Mouse (Mus musculus) small intestine, adult 2 months (tissue): ENCODE results near the gene Aunip. TPM values are rescaled to one million over a fixed set of nuclear protein-coding genes. Genes with fewer than 3 reads are reported as not detected.
"Not testable (repeated sequence)": the region's sequence is repeated elsewhere in the genome, so short reads cannot be mapped to it uniquely, and the experiment has no call there.

Source experiments
- H3K27ac ChIP-seq: fragments of 200-500 bp; 2 replicates; pipeline ENCODE4 v1.5.1; 2012; ENCODE audit warnings: low read depth, low read length, control low read depth, inconsistent platforms; ENCODE audit not compliant: insufficient read depth
- H3K27me3 ChIP-seq: fragments of 200-500 bp; 2 replicates; pipeline ENCODE4 v1.6.1; 2012; ENCODE audit warnings: mild to moderate bottlenecking, moderate library complexity, low read length, inconsistent platforms; ENCODE audit not compliant: control insufficient read depth, insufficient read depth
- H3K36me3 ChIP-seq: fragments of 200-500 bp; 2 replicates; pipeline ENCODE4 v1.6.1; 2012; ENCODE audit warnings: mild to moderate bottlenecking, low read length, control low read depth, inconsistent platforms; ENCODE audit not compliant: control insufficient read depth, insufficient read depth
- H3K4me1 ChIP-seq: fragments of 200-500 bp; 2 replicates; pipeline ENCODE4 v1.6.1; 2012; ENCODE audit warnings: low read length, inconsistent platforms, mixed read lengths; ENCODE audit not compliant: control insufficient read depth, insufficient read depth, insufficient read length
- H3K4me3 ChIP-seq: fragments of 200-500 bp; 2 replicates; pipeline ENCODE4 v1.5.1; 2012; ENCODE audit warnings: low read depth, mild to moderate bottlenecking, control low read depth, inconsistent platforms, low read length, moderate library complexity
- CTCF ChIP-seq: fragments of 200-500 bp; IDR thresholded peaks from 2 replicates; pipeline ENCODE4 v1.5.1; 2012; ENCODE audit warnings: low read depth, mild to moderate bottlenecking, control low read depth, inconsistent platforms, low read length, moderate library complexity, mixed read lengths; ENCODE audit not compliant: insufficient replicate concordance, insufficient read length; ENCODE audit errors: extremely low read depth
- POLR2A ChIP-seq: fragments of 200-500 bp; IDR thresholded peaks from 2 replicates; pipeline ENCODE4 v1.6.1; 2012; ENCODE audit warnings: low read depth, mild to moderate bottlenecking, control low read depth, inconsistent platforms, low read length, moderate library complexity
- WGBS: fragments of 180-500 bp; shearing (Covaris S2); methylation state at CpG from one replicate; pipeline ENCODE4 v1.1.7; 2018; 5-methylcytosine and 5-hydroxymethylcytosine counted together
- polyA plus RNA-seq: library from polyadenylated mRNA; depleted of rRNA; stranded (reverse); fragments of >200 nt; gene quantifications from 2 replicates; pipeline ENCODE4 v1.2.3, GENCODE M21; 2012

Aunip gene
- polyA plus RNA-seq, 1 experiment, result 0.44 TPM

DNA sequence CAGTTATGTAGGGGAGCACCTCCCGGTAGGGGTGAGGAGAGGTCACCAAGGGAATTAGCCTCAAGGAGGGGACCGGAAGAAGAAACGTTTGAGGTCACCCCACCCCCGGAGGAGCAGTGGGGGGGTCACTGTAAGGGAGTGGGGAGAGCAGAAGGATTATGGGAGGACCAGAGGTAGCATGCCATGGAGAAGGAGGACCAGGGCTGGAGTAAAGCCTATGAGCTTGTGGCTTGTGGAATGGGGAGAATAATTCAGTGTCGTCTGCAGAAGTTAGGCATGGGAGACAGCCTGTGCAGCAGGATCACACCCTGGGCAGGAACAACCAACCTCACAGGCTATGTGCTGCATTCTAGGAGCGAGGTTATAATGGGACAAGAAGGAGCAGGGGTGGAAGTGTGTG lies 13.6 kb upstream of the Aunip start:
- peaks cover 38% of the 10 kb centered on the region for H3K4me1 ChIP-seq
- H3K36me3 ChIP-seq, result no peaks in the 10 kb centered on the region
- 6% methylated on average over 6 of the region's 6 CpGs for WGBS
- H3K4me3 ChIP-seq, result peak overlapping the region; percentile 72
- no peaks in the 10 kb centered on the region for H3K27me3 ChIP-seq
- TF ChIP-seq CTCF (no peak), POLR2A (no peak)
- H3K27ac ChIP-seq, result peak overlapping the region; percentile 56

DNA sequence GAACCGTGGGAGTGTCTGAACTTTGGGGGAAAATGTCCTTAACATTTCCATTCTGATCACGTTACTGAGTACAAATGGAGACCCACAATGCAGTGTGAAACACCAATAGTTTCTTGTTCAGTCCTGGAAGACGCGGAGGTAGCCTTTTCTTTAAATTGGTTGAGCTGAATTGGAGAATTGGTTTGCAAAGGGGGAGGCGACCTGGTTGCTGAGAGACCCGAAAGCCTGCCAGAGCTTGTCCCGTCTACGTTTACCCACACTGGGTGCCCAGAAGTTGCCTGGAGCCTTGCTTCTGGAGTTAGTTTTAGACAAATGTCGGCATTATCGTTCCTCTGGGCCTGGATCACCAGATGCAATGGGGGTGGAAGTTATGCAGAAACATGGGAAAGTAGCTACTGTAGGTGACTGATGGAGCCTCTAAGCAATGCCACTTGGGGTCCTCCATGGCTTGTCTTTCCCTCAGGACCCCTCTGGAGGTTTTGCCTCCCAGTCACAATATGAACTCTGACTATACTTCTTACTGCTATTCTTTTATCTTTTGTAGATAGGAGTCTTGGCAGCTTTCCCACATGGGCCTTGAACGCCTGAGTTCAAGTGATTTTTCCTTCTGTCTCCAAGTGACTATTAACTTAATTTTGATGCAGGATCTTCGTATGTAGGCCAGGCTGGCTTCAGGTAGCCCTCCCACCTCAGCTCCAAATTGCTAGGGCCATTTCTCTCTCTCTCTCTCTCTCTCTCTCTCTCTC lies 12.6 kb upstream of the Aunip start:
- 37% methylated on average over 12 of the region's 12 CpGs for WGBS
- Histone ChIP-seq H3K4me3 (no peak overlapping the region), H3K27ac (no peak overlapping the region)

DNA sequence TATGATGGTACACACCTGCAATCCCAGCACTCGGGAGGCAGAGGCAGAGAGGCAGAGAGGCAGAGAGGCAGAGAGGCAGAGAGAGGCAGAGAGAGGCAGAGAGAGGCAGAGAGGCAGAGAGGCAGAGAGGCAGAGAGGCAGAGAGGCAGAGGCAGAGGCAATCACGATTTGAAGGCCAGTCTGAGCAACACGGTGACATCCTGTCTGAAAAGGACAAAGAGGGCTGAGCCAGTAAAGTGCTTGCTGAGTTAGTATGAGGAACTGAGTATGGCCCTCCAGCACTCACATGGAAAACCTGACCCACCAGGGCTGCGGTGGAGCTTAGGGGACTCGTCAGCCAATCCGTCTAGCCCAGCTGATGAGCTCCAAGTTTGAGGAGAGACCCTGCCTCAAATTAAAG lies 11.8 kb upstream of the Aunip start:
- not testable (repeated sequence) for H3K27ac ChIP-seq, H3K36me3 ChIP-seq, H3K27me3 ChIP-seq, H3K4me3 ChIP-seq
- WGBS, result 79% methylated on average over 6 of the region's 6 CpGs
- H3K4me1 ChIP-seq, result peaks cover 30% of the 10 kb centered on the region

More for the DNA sequence above, 12.6 kb upstream of the Aunip start:
- peaks cover 35% of the 10 kb centered on the region for H3K4me1 ChIP-seq
- no peaks in the 10 kb centered on the region for H3K36me3 ChIP-seq
- TF ChIP-seq POLR2A (no peak), CTCF (no peak)
- H3K27me3 ChIP-seq, result no peaks in the 10 kb centered on the region

DNA sequence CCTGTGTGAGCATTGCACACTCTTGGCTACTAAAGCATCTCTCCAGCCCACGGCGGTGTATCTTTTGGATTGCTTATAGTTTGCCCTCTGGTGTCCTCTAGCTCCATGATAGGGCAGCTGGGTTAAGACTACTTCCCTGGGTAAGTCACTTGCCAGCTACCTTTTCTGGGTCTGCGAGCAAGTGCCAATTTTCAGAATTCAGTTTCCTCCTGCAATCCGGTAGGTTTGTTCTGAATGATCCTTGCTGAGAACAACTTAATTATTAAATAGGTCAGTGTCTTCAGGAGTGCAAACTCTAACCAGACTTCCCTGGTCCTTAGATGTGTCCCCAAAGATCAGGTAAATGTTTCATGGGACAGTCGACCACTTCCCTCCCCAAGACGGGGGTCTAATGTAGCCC lies 9.7 kb upstream of the Aunip start:
- Histone ChIP-seq H3K27me3 (no peaks in the 10 kb centered on the region), H3K27ac (no peak overlapping the region), H3K4me1 (peaks cover 13% of the 10 kb centered on the region; the same call in 1 of the 2 replicates), H3K4me3 (no peak overlapping the region), H3K36me3 (no peaks in the 10 kb centered on the region)
- WGBS, result 92% methylated on average over 6 of the region's 6 CpGs
- TF ChIP-seq POLR2A (no peak), CTCF (no peak)

DNA sequence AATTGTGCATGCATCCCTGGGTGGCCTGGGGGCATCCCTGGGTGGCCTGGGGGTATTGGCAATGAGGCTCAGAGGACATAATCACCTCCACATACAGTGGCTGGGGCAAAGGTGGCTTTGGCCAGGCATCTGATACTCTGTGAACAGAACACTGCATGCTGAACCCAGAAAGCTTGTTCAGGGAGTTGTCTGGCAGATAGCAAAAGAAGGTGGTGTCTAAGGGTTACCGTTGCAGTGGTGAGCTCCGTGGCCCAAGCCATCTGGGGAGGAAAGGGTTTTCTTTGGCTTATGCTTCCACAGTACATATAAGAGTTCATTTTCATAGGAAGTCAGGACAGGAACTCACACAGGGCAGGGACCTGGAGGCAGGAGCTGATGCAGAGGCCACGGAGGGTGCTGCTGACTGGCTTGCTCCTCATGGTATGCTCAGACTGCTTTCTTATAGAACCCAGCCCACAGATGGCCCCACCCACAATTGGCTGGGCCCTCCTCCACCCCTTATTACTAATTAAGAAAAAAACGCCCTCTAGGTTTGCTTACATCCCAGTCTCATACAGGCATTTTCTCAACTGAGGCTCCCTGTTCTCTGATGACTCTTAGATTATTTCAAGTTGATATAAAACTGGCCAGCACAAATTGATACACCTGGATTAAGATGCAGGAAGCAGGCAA lies 7.0 kb upstream of the Aunip start:
- no peak overlapping the region for H3K27ac ChIP-seq

DNA sequence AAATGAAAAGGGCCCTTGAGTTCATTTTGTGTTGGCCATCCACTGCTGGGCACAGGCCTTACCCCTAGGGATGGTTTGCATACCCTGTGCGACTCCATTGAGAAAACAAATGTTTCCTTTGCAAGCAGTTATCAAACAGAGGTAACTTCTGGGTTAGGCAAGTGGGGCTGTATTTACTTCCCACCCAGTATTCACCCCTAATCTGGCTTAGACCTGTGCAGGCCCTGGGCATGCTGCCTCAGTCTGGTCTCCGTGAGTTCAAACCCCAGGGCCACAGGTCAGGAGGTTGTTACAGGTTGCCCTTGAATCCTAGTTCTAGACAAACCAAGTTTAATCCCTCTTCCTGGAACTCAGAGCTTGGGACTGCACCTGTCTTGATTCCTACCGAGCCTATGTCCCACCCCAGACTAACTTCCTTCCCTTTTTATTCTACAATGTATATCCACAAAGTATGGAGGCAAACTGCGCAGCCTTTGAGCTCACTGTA lies 5.5 kb upstream of the Aunip start:
- TF ChIP-seq CTCF (no peak), POLR2A (no peak)
- Histone ChIP-seq H3K36me3 (peaks cover 5% of the 10 kb centered on the region; the same call in 1 of the 2 replicates), H3K27ac (no peak overlapping the region), H3K4me3 (no peak overlapping the region), H3K4me1 (peaks cover 2% of the 10 kb centered on the region; the same call in 1 of the 2 replicates), H3K27me3 (no peaks in the 10 kb centered on the region)
- WGBS, result 87% methylated on average over 4 of the region's 4 CpGs

More for the DNA sequence above, 7.0 kb upstream of the Aunip start:
- Histone ChIP-seq H3K27me3 (no peaks in the 10 kb centered on the region), H3K4me3 (no peak overlapping the region), H3K4me1 (peaks cover under 1% of the 10 kb centered on the region; the same call in 1 of the 2 replicates), H3K36me3 (peaks cover 5% of the 10 kb centered on the region; the same call in 1 of the 2 replicates)
- TF ChIP-seq POLR2A (no peak), CTCF (no peak)
- 69% methylated on average over 4 of the region's 4 CpGs for WGBS

DNA sequence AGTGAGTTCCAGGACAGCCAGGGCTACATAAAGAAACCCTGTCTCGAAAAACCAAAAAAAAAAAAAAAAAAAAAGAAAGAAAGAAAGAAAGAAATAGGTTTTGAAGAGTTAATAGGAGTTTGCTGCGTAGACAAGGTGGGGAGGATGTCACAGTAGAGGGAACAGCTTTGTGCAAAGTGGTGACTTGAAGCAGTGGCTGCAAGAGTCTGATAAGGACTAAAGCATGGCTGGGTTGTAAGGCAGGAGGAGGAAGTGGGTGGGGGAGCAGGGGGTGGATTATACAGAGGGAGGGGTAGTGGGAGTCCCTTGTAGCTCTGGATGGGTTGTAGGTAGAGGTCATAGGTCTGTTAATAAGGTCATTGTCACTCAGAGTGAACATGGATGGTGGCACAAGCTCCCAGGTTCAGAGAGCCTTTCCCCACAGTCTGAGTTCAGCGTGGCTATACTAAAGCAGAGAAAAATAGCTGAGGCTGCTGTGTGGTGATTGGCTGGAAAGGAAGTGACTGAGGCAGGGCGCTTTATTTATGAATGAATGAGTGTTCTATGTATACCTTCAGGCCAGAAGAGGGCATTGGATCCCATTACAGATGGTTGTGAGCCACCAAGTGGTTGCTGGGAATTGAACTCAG lies 4.7 kb upstream of the Aunip start:
- peaks cover 4% of the 10 kb centered on the region for H3K4me1 ChIP-seq
- H3K27ac ChIP-seq, result no peak overlapping the region
- WGBS, result 84% methylated on average over 4 of the region's 4 CpGs
- H3K4me3 ChIP-seq, result no peak overlapping the region
- peaks cover 5% of the 10 kb centered on the region; the same call in 1 of the 2 replicates for H3K36me3 ChIP-seq
- TF ChIP-seq CTCF, result no peak
- TF ChIP-seq POLR2A, result no peak
- H3K27me3 ChIP-seq, result no peaks in the 10 kb centered on the region
